Mouse (Mus musculus) gonadal fat pad, adult 2 months (tissue): ENCODE results near the gene Kif4. TPM values are rescaled to one million over a fixed set of nuclear protein-coding genes. Genes with fewer than 3 reads are reported as not detected.

Experiments
- DNase-seq: peaks from one replicate; pipeline ENCODE4 v3.0.0-alpha.2; 2012; ENCODE audit warnings: low read depth
- polyA plus RNA-seq: library from polyadenylated mRNA; depleted of rRNA; stranded (reverse); fragments of >200 nt; gene quantifications from 2 replicates; pipeline ENCODE4 v1.2.3, GENCODE M21; 2012; rRNA removed

Gene Kif4
- polyA plus RNA-seq, result 0.27 and 0.30 TPM in 2 replicates

DNA sequence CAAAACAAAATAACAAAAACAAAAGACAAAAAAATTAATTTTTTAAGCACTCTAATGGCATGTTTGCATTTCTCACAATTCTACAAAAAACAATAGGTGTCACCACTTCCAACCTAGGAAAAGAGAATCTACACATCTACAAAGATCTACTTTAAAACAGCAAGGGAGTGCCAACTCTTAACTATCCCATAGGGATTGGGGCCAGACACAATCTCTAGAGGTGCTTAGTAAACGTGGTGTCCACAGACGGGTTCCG lies at the start of gene Kif4:
Gene Kif4 (plus strand): TSS at position 192 of the 256 bp plus-strand sequence.
- no peak for DNase-seq

DNA sequence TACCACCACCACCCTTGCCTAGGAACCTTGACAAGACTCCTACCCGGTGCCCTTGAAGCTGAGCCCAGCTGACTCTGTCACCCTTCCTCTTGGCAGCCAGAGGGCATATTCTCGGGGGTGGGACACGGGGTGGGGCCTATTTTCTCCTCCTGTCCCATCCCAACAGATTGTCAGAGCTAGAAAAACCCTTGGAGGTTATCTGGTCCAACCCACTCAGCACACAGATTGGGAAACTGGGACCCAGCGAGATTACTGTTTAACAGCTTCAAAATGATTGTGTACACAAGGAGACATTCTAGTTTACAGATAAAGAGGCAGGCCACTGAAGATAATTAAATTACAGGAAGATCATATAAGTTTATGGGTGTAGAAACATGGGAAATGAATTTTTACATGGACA lies 30.7 kb upstream of the Kif4 start, which contains the start of gene P2ry4:
Gene P2ry4 (minus strand): TSS at position 79 of the 400 bp plus-strand sequence.
- DNase-seq, result no peak

DNA sequence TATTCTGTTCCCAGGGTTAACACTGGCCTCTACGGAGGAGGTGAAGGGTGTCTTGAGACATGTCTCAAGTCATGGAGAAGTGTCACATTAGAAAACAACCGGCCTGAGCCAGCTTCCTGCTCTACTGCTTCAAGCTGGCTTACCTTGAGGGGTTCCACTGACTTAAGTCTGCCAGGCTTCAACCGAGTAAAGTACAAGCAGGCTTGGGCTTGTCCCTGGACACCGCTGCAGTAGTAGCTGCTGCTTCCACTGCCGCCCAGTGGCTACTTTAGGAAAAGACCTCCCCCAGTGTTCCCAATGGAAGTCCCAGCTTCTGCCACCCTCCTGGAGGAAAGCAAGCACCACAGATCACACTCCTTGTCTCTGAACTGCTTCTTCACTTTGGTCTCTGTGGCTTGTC lies 28.1 kb upstream of the Kif4 start:
- DNase-seq, result peak; percentile 47

DNA sequence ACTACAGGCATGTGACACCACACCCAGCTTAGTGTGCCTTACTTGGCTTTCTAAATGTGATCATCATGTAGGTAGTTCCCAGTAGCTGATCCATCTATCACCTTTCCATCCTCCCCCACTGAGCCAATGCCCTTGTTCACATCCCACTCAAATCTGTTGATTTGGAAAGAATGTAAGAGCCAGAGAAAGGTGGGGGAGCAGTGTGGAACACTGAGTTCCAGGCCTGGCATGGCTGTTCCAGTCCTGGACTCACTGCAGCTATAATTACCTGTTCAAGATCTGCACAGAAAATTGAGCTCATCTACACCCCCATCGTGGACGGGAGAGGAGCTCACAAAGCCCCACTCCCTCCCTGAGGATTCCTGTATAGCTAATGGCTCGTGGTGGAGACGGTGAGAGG lies 25.8 kb upstream of the Kif4 start:
- DNase-seq, result no peak

DNA sequence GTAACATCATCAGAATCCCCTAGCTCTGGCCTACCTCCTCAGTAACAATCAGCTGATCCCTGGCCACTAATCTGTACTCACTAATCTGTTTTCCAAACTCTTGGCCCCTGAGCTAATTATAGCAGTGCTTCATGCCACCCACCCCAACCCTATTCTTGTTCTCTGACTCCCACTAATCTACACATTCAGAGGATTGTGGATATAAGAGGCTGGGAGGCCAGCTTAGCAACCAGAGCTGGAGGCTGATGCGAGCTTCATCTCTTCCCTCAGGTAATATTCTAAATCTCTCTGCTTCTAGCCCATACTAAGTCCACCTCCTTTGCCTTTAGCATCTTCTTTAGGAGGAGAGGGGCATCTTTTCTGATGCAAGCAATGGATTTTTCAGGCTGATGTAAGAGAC lies 20.2 kb upstream of the Kif4 start, which contains the start of gene Arr3:
Gene Arr3 (plus strand): TSS at position 184 of the 400 bp plus-strand sequence.
- no peak for DNase-seq

DNA sequence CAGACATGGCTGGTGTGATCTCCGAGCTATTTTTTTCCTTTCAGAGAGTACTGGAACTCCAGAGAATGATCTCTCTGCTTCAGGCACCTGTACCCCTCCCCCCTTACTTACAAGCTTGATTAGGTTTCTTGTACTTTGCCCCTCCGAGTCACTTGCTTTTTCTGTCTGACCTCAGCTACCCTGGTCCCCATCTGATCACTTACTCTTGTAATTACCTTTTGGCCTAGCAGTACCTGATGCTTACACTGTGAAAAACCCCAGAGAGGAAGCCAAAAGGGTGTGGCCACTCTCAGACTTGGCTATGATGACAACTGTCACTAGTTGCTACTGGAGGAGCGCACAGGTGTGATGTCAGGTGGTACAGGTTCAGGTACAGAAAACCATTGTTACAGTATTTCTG lies 7.0 kb upstream of the Kif4 start:
- no peak for DNase-seq

DNA sequence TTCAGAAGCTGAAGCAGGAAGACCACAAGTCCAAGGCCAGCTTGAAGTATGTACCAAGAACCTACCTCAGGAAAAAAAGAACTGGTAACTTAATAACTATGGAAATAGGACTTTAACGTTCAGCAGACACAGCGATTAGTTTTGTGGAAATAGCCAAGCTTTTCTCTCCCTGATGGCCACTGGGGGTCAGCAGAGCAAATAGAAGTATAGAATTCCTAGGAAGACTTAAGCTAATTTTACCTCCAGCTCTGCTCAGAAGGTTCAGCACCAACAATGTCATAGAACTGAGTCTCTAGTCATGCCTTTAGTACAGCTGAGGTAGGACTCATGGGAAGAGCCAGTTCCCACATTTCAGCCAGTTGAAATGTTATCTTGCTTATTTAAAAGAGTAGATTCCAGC lies 4.2 kb upstream of the Kif4 start:
- no peak for DNase-seq

DNA sequence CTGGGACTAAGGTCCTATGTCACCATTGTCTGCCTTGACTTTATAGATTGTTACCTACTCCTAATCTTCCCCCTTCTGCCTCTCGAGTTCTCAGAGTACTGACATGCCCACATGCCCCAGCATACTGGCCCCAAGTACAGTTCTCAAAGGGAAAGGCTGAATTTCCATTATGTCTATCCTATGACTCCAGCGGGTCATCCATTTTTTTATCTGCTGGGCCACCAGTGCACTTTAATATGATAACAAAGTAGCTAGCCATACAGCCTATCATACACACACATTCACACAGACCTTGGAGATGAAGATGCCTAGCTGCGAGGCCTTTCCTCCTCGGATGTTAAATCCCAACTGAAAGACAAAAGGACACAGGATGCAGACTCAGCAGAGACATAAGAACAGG lies 1.3 kb upstream of the Kif4 start:
- no peak for DNase-seq

DNA sequence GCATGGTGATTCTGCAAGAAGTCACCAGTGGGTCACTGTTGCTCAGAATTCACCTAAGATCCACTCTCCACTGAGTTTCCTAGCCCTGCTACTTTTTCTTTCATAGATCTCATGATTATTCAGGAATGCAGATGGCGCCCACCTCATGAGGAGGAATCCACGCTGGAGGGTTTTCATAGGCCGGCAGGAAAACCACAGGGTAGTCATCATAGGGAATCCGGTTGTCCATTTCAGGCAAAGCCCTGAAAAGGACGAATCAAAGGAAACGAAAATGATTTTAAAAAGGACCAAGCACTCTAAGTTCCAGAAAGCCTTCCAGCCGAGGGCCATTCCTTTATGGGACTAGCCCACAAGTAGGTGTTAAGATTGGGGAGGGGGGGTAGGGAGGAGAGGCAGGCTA lies 391 bp upstream of the Kif4 start:
- no peak for DNase-seq

DNA sequence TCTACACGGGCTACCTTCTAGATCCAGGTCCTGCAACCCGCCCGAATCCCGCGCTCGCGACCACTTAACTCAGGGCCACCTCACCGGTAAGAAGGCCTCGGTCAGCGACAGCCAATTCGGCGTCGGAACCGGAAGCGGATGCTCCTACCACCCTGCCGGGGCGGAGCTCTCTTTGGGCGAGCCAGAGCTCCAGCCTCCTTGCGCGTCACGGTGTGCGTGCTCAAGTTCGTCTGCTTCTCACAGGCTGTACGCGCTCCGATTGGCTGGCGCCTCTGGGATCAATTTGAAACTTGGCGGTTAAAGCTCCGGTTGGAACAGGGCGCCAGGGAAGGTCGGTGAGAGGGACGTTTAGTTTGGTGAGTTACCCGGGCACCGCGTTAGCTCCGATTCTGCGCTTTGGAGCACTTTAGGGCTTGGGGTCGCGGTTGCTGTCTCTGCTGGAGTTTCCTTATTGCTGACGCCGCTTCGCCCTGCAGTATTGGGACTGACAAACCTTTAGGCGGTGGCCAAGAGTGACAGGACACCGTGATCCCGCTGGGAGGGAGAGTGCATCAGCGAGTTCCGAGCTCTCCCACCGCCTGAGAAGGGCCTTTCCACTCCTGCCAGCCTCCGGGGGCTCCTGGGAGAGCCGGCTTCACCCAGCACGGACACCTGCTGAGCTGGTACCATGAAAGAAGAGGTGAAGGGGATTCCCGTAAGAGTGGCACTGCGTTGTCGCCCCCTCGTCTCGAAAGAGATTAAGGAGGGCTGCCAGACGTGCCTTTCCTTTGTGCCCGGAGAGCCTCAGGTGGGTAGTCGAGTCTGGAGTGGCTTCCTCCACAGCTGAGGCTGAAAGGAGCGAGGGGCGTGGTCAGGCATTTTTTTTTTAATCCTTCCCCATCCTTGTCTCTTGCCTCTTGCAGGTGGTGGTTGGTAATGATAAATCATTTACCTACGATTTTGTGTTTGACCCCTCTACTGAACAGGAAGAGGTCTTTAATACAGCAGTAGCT lies 561 bp downstream of the Kif4 start, which contains the start of gene Pdzd11:
Gene Pdzd11 (minus strand): TSS at position 767 of the 992 bp plus-strand sequence.
- DNase-seq, result peak; percentile 38

DNA sequence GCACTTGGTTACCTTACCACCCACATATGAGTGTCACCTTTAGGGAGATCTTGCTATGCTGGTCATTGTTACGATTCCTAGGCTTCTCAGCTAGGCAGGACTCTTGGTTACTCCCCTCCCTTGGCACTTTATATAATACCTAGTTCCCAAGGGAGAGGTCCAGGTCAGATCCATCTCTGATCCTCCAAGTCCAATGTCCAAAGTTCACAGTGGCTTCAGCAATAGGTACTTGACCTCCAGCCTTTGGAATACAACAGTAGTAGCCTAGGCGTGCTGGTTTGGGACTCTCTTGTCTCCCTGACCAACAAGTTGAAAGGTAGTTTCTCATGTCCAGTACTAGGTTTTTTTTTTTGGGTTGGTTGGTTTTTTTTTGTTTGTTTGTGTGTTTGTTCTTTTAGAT lies 3.5 kb downstream of the Kif4 start:
- no peak for DNase-seq

DNA sequence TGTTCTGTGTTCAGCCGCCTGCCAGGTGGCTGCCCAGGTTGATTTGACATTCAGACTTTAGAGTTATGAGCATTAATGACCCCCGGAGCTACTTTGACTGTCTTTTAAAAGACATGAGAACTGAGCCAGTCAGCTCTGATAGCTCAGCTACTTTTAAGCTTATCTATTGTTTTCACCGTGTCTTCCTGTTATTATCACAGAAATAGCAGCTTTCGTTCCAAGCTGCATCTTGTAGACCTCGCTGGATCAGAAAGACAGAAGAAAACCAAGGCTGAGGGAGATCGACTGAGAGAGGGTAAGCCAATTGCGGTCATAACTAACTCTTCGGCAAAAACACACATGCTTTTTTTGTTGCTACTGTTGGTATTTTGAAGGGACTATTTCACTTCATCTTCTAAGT lies 12.9 kb downstream of the Kif4 start:
- no peak for DNase-seq

DNA sequence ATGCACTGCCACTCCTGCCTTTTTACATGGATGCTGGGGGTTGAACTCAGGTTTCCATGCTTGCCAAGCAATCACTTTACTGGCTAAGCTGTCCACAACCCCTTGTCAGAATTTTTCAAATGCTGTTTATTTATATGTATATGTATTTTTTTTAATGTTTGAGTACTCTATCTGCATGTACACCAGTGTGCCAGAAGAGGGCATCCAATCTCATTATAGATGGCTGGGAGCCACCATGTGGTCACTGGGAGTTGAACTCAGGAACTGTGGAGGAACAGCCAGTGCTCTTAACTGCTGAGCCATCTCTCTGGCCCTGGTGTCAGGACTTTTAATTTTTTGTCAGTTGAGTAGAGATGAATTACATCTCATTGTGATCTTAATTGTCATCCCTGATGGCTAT lies 27.3 kb downstream of the Kif4 start:
- DNase-seq, result no peak

DNA sequence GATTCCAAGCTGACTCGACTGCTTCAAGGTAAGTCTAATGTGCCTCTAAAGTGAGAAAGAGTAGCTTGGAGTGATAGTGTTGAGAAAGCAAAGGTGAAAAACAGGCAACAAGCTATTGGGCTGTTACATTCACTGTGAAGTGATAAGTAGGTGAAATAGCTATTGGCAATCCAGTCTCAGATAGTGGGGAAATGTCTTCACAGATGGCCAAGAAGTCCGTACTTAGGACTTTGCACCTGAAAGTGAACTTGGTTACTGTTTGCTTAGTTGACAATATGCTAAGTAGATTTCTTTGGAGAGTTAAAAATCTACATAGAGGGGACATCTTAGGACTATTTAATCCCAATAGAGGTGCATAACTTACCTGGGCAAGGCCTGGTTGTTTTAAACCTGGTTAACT lies 39.3 kb downstream of the Kif4 start:
- DNase-seq, result no peak

DNA sequence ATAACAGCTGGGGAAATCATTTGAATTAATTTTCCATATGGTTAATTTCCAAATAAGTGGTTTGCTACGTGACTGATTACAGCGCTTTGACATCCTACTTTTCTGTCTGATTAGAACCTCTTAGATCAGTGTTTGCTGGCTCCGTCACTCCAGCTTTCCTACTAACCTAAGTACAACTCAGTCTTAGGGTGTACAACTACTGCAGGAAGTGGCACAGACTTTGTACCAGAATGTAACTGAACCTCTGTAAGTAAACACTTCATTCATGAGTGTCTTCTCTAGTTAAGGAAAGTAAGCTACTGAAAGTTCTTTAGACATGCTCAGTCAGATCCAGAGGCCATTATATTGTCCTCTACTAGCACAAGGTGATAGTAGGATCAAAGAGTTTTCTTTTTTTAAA lies 52.7 kb downstream of the Kif4 start:
- no peak for DNase-seq

DNA sequence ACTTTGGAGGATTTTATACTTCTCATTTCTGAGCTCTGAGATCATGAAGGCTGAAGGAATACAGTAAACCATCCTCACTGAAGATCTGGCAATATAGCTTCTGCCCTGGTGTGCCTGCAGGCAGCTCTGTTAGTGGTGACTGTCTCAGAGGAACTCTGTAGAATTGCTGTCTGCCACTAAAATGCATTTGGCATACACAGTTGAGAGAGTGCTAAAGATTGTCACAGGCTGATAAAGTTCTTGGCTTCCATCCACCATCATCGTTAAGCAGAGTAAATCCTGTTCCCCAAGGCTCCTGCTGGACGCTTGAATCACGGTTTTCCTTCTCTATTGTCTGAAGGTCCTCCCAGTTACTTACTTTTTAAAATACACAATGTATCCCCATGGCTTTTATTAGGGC lies 61.0 kb downstream of the Kif4 start:
- DNase-seq, result peak; percentile 55

DNA sequence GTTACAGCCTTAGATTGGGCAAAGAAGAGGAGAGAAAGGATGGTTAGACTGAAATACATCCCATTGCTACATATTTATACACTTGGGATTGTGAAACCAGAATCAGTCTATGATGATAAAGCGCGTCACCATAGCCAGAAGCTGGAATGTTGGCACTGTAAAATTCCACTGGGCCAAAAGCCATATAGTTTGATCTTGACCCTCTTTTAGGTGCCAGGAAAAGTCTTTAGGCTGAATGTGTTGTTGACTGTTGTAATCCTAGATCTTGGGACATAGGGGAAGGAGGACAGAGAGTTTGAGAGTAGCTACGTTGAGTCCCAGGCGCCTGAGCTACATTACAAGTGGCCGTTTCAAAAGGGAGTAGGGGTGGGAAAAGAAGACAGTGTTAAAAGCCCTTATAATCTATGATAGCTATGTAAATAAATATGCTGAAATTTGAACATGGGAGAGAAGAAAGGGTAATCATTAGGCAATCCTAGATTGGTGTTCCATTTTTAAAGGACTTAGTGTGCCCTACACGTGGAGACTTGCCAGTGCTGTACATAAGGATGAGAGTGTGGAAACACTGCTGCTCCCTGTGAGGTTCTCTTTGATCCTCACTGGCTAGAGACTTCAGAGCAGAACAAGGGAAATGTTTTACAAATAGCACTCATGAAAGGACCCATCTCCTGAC lies 62.0 kb downstream of the Kif4 start:
- peak; percentile 67 for DNase-seq

DNA sequence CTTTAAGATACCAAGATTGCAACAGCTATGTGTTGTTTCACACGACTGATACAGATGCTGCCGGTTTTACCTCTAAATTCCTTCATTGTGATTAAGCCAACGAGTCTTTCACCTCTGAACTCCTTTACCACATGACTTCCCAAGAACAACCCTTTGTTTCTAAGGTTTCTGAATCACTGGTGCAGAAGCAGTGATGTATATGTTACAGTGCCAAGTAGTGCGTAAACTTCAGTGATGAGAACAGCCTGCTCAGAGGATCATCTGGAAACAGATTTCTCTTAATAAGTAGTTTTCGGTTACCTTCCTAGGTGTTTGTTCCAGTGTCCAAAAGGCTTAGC lies 62.5 kb downstream of the Kif4 start:
- no peak for DNase-seq

DNA sequence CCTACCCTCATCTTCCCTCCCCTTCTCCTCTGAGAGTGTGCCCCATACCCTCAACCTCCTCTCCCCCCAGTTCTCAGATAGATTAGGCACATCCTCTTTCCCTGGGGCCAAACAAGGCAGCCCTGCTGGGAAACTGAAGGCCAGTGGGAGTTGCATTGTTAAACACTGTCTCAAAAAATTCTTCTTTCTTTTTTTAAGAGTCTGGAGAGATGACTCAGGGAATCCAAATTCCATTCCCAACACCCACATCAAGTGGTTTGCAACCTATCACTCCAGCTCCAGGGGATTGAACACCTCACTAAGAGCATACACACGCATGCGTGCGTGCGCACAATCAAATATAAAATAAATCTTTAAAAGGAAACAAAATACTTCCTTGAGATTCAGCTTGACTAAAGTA lies 71.2 kb downstream of the Kif4 start:
- no peak for DNase-seq

DNA sequence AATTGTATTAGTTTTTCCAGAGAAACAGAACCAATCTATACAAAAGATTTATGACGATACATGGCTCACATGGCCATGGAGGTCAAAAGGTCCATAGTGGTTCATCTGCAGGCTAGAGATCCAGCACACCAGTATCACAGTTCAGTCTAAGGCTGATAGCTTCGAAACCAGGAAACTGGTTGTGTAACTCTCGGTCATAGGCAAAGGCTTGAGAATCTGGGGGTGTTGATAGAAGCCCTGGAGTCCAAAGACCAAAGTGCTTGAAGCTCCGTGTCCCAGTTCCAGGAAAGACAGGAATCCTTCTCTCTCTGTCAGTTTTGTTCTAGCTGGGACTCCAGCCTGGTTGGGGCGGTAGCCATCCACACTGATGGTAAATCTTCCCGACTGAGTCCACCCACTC lies 82.5 kb downstream of the Kif4 start:
- DNase-seq, result no peak

DNA sequence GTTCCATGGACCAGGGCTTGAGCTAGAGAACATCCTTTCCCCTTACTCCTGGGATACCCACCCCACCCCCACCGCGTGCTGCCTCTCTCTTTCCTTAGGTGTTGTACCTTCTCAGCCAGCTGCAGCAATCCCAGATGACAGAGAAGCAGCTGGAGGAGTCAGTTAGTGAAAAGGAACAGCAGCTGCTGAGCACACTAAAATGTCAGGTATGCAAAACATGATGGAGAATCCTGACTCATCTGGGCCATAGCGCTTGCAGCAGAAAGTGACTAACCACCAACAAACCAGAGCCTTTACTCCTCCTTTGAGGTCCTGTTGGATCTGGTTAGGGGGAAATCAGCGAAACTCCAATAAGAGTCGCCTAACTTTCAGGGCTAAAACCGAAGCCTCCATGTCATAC lies 90.6 kb downstream of the Kif4 start:
- no peak for DNase-seq

DNA sequence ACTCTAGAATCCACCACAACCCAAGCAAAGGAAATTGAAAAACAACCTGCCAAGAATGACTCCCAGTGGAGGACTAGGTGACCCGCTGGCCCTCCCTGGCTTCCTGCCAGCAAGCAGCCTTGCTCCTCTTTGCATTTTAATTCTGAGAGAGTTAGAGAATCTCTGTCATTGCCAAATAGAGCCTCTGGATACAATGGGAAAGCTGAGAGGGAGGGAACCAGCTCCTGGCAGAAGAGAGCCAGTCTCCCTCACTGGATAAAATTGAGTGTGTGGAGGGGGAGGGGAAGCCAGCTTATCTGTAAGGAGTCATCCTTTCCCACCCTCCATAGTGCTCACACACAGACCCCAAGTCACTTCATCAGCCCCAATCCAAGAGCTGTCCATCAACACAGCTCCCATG lies 103.4 kb downstream of the Kif4 start:
- DNase-seq, result no peak

DNA sequence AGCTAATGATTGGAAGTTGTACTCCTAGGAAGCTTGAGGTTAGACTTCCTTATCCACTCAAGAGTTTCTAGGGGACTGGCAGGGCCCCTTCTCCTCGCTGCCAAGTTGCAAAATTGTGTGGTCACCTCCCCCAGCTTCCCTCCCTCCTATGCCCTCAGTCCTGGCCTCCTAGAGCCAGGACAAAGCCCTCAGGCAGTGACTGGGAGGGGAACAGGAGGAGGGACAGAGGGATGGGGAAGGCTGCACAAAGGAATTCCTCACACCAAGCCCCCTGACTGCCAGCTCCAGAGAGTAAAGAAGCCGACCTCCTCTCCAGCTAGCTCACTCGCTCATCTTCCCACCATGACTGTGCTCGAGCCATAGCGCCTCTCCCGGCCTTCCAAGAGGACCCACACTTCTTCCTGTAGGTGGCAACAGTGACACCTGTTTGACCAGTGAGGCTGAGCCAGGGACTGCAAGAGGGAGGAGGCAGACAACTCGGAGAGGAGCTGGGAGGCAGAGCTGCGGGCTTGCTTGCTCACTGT lies 104.2 kb downstream of the Kif4 start, which contains the start of gene Gdpd2:
Gene Gdpd2 (plus strand): TSS at position 209 of the 524 bp plus-strand sequence.
- peak; percentile 20 for DNase-seq
